Mouse (Mus musculus) left cerebral cortex, adult 18-20 months (tissue): ENCODE measurements around the gene Lysmd3. TPM values are rescaled to one million over a fixed set of nuclear protein-coding genes. Genes with fewer than 3 reads are reported as not detected.

Source experiments
- DNase-seq, 2 experiments: peaks; one replicate each; pipeline ENCODE4 v3.0.0; 2021 to 2022; ENCODE audit warnings: low spot score in 2 of 2, mixed read lengths in 1 of 2
- total RNA-seq, 2 experiments: library from RNA; stranded (reverse); gene quantifications; 2 replicates each; pipeline ENCODE4 v1.2.3; 2021

The Lysmd3 gene
- total RNA-seq, 2 experiments from 2014 or later: 12.7 to 16.3 TPM

- no peak for DNase-seq
Observed at GRCm38 (mm10) chr13:81664331-81664698, 6.9 kb downstream of the Lysmd3 start.

GRCm38 (mm10) chr13:81667713-81668112 is 10.2 kb downstream of the Lysmd3 start:
- no peak for DNase-seq

GRCm38 (mm10) chr13:81675333-81675732 is 17.9 kb downstream of the Lysmd3 start:
- DNase-seq: no peak

DNA sequence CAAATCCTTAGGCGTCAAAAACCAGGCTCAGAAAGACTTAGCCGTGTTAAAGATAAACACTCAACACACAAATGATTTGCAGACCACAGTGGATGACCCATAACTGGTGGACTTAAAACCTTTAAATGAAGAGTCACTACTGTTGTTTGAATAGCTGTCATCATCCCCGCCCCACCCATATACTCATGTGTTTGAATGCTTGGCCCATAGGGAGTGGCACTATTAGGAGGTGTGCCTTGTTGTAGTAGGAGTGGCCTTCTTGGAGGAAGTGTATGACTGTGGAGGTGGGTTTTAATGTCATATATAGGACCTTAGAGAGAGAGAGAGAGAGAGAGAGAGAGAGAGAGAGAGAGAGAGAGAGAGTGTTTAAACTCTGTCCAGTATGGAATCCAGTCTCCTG is 25.6 kb downstream of the Lysmd3 start:
- no peak for DNase-seq

GRCm38 (mm10) chr13:81684258-81684657 is 26.8 kb downstream of the Lysmd3 start:
- no peak for DNase-seq

DNA sequence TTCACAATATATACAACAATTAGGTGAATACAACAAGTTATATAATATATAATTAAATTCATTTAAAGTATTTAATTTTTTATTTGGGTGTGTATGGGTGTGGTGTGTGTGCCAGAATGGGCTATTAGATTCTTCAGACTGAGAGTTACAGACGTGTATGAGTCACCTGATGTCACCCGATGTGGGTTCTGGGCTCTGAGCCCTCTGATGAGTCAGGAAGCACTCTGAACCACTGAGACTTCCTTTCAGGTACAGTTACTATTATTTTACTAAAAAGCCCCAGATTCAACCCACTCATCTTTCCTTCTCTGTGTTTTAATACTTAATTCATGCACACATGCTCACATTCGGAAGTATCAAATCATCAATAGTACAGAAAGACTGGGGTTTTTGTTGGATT is 27.4 kb downstream of the Lysmd3 start:
- DNase-seq: no peak

DNA sequence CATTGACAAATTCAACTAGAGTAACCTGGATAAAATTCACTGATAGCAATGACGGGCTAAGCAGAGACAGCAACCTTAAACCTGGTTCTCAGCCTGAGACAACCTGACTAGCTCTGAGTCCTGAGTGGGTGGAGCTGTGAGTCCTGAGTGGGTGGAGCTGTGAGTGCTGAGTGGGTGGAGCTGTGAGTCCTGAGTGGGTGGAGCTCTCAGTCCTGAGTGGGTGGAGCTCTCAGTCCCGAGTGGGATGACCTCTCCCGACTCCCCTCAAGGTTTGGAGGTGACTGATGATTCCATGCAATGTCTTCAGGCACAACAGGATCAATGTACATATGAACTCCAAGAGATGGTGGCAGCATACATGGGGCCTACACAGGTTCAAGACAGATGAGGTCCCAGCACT is 32.1 kb downstream of the Lysmd3 start:
- DNase-seq: no peak

GRCm38 (mm10) chr13:81690477-81690876 is 33.0 kb downstream of the Lysmd3 start:
- no peak for DNase-seq

DNA sequence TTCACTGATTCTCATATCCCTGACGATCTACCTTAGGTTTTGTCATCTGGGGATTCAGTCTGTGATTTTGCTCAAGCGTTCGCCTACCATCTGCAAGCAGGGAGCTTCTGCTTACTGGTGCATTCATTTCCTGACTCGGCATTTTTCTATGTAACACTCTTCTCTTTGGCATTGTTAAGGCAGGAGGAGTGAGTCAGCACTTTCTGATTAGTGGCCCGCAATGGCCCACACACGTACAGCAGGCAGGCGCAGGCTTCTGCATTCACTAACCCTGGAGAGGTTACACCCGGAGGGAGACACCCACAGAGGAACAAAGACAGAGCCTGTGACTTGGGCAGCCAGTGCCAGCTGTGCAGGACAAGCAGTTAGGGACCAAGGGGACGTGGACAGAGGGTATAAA is 34.1 kb downstream of the Lysmd3 start:
- DNase-seq: peak; percentile 10 to 14

- DNase-seq: no peak
Observed at GRCm38 (mm10) chr13:81694446-81694845, 37.0 kb downstream of the Lysmd3 start.

GRCm38 (mm10) chr13:81703148-81703547 is 45.7 kb downstream of the Lysmd3 start:
- DNase-seq: no peak

GRCm38 (mm10) chr13:81703621-81704020 is 46.2 kb downstream of the Lysmd3 start:
- no peak for DNase-seq

GRCm38 (mm10) chr13:81706311-81706710 is 48.8 kb downstream of the Lysmd3 start:
- no peak for DNase-seq

DNA sequence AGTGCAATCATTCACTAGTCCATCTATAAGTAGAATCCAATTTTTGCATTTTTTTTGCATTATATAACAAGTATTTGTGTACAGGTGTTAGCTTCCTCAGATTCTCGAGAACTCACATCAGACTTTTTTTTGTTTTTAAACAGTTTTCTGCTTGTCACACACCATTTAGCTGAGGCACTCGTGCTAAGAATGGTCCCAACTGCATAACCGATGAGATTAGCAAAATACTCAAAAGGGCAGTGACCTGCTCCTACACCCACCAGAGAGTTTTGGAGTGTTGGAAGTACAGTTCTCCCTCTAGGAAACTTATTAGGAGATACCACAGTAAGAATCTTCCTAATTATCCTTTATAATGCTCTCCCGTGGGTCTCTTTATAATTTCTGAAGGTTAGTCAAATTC is 52.3 kb downstream of the Lysmd3 start:
- no peak for DNase-seq

DNA sequence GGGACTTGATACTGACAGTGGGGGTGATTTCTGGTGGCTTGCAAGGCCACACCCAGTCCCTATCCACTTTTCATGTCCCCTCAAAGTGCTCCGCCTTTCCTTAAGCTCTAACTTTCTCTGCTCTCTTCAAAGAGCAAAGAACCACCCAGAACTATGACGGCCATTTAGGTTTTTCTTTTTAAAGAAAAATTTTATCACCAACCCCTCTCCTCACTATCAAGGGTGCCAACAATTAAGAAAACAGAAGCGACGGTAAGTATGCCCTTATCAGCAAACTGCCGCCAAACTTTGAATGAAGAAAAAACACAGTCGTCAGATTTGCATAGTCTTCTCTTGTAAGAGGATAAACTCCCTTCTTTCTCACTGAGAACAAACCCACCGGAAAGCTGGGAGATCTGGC is 52.8 kb downstream of the Lysmd3 start:
- DNase-seq: no peak

- peak; percentile 95 to 96 for DNase-seq
Observed at GRCm38 (mm10) chr13:81710775-81711545, 53.5 kb downstream of the Lysmd3 start, which contains the start of the genes Polr3g and Mblac2. Gene Polr3g, minus strand, starts transcription at chr13:81711013. Gene Mblac2, plus strand, starts transcription at chr13:81711341.

DNA sequence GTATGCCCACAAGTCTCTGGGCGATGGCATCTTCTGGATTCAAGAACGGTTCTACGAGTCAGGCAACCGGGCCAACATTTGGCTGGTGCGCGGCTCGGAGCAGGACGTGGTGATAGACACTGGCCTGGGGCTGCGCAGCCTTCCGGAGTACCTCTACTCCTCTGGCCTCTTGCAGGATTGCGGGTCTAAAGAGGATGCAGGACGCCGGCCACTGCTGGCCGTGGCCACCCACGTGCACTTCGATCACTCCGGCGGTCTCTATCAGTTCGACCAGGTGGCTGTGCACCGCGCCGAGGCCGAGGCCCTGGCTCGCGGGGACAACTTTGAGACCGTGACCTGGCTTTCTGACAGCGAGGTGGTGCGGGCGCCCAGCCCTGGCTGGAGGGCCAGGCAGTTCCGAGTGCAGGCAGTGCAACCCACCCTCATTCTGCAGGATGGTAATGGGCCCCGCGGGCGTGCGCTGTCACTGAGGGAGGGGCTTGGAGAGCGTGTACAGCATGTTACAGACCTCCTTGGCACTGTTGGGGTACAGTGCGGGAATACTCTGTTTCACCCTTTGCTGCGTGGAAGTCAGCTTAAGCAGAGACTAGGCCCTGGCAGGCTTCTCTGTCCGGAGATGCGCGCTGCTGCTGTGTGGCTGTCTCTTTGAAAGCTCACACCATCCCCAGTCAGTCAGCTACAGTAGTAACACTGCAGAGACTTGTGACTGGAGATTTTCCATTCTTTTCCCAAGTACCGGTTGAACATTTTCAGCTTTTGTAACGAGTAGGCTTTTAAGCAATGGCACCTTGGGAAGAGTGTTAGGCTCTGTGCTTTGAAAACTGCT is 54.3 kb downstream of the Lysmd3 start:
- DNase-seq: peak; percentile 28 to 39

GRCm38 (mm10) chr13:81713896-81714295 is 56.4 kb downstream of the Lysmd3 start:
- DNase-seq: no peak
